Mouse (Mus musculus) frontal cortex, postnatal 10 days (tissue): ENCODE results near the gene Timm17a.
A peak's percentile ranks its signal among the peaks of the same experiment; 100 is the strongest.

ENCODE experiments used
- DNase-seq, 2 experiments: peaks; one replicate each; pipeline ENCODE4 v3.0.0; 2022; ENCODE audit warnings: low spot score in 2 of 2, mixed read lengths in 1 of 2

Gene Timm17a

GRCm38 (mm10) chr1:135281841-135282240 lies 31.7 kb downstream of the Timm17a start:
- no peak for DNase-seq

DNA sequence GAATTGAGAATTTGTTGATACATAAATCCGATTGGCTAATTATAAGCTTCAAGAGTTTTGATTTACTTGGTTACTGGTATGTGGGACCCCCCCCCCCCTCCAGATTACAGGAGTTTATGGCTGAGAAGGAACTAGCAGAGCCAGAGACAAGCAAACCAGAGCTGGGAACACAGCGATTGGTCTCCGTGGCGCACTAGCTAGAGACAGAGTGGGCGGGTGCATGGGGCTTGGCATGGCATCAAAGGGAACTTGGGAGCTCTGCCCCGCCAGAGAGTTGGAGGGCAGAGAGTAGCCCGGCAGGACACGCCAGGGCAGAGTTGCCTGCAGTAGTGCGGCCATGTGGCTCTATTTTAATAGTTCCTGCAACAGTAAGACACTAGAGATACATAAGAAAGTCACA lies 32.9 kb downstream of the Timm17a start:
- DNase-seq: peak in 1 of 2 experiments; percentile 66

GRCm38 (mm10) chr1:135271371-135271770 lies 42.2 kb downstream of the Timm17a start:
- no peak for DNase-seq

DNA sequence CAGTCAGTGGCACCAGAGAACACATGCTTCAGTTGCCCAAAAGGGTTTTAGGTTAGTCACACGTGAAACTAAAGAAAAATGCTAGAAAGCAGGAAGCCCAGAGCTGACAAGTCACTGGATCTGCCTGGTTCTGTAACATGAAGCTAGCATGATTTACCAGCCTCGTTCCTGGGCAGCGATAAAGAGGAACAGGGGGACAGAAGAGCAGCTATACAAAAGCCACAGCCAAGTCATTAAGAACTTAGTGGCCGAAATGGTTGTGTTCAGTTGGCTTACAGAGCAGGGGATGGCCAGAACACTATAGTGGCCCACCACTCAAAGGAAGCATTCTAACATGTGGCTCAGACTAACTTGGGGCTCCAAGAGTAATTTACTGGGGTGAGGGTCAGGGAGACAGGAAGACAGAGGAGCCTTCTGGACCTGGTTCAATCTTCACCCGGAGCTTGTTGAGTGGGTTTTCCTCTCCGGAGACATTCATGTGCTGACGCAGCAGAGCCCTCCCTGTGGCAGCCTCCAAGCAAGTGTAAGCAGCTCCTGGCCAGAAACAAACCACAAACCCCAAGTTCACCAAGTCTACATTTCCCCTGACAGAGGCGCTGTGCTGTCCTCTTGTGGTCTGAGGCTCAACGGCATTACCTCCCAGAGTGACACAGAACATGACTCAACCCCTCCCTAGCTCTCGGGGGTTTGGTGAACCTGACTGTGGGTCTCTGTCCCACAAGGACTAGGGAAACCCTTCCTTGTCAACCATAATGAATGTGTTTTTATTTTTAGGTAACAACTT lies 45.7 kb downstream of the Timm17a start:
- DNase-seq: no peak

DNA sequence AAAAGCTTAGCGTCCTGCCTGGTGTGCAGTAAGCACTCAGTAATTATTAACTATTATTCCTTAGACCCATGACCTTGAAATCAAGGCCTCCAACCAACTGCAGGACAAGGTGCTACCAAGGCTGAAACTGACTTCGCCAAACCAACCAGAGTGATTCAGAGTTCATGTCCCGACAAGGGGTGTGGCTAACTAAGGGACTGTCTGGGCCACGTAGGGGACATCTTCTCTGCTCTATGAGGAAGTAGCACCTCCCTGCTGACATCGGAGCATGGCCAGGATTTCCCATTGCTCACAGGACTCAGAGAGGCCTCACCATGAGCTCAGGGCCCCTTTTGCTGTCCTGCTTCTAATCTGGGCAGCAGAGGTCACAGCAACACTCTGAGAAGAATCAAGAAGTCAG lies 47.7 kb downstream of the Timm17a start:
- no peak for DNase-seq

- no peak for DNase-seq
Measured at GRCm38 (mm10) chr1:135263316-135263715, 50.3 kb downstream of the Timm17a start.

DNA sequence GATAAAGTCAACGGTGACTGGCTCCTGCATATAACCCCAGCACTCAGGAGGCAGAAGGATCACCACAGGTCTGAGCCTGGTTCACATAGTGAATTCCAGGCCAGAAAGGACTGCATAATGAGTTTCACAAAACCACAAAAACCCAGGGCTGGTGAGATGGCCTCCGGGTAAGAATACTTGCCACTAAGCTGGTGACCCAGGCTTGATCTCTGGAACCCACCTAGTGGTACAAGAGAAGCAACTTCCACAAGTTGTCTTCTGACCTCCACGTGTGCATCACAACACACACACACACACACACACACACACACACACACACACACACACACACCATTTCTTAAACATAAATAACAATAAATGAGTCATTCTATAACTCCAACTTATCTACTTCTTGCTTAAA lies 51.2 kb downstream of the Timm17a start:
- DNase-seq: no peak

GRCm38 (mm10) chr1:135260931-135261330 lies 52.6 kb downstream of the Timm17a start:
- DNase-seq: no peak

GRCm38 (mm10) chr1:135259128-135259436 lies 54.5 kb downstream of the Timm17a start:
- DNase-seq: peak; percentile 38 to 68

DNA sequence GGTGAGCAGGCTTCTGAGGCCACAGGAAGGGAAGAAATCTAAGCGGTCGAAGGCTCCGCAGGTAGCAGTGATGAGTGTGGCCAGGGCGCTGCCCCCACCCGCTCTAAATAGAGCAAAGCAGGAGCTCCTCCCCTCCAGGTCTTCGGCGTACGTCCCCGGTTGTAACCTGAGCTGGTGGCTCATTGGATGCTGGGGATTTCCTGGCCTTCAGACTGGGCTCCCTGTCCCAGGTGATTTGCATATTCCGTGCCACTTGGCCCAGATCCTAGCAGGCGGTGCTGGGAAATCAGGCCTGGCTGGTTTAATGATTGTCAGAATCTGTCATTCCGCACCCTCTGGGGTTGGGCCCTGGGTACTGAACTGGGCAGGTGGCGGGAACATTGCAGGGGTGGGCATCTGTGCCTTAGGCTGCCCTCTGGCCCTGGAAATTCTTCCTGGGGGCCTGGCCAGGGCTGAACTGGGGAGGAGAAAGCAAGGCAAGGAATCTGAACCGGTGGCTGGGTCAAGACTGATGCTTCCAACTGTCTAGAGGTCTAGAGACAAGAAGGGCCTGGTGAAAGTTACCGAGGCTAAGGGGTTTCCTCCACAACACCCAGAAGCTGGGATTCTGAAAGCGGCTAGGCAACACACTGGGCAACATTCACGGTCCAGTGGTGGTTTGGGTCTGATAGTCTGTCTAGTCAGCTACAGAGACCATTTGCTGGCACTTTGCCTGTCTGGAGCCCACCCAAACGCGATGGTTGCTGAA lies 55.0 kb downstream of the Timm17a start, which contains the start of gene Elf3:
Elf3 (minus strand) TSS at position 189 of the 748 bp plus-strand sequence.
- DNase-seq: no peak

- DNase-seq: no peak
Measured at GRCm38 (mm10) chr1:135256299-135256698, 57.3 kb downstream of the Timm17a start.

DNA sequence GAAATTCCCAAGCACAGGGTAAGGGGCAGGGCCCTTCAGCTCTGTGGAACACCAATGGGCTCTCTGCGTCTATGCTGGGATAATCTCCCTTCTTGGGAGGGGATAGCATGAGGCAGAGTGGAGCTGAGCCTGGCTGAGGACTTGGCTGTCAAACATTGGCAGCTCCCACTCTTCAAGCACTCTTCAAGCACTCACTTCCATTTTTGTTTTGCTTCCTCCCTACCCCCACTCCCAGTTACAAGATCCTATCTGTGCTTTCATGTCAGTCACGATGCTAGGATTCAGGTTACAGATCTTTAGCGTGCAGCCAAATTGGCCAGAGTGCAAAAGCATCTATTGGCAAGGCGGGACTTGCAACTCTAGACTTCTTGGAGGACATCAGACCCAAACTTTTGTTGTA lies 60.7 kb downstream of the Timm17a start:
- DNase-seq: no peak

- DNase-seq: no peak
Measured at GRCm38 (mm10) chr1:135251405-135251804, 62.2 kb downstream of the Timm17a start.

GRCm38 (mm10) chr1:135250706-135251105 lies 62.9 kb downstream of the Timm17a start:
- no peak for DNase-seq

DNA sequence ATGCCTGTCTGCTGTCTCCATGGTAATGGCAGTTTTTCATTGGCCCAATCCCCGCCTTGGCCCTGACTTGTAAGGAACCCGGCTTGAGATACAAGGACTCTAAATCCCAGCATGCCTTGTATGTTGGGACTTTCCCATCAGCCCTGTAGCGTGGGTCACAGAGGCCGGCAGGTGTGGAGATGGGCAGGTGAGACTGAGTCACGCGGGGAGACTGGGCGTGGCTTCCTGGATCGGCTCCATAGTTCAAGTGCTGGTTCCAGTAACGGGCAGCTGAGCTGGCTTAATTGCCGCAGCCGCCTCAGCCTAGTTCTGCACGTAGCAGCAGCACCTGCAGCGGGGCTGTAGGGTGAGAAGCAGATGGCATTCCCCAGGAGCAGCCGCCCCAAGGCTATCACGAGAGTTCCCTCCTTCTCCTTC lies 65.1 kb downstream of the Timm17a start:
- DNase-seq: peak; percentile 44 to 51
